Mouse (Mus musculus) MEL (cell line): ENCODE measurements around the gene Cenpa.

Source experiments
- CTCF ChIP-seq, 3 experiments: IDR thresholded peaks in 2 of 3; conservative IDR thresholded peaks in 1 of 3; 2 replicates each; pipeline ENCODE4 v1.5.1; 2011 to 2012; ENCODE audit warnings: low read length in 3 of 3, low read depth in 2 of 3, mild to moderate bottlenecking in 2 of 3, improper control_type of control experiment in 1 of 3, inconsistent platforms in 1 of 3, mixed read lengths in 1 of 3, moderate library complexity in 1 of 3; ENCODE audit not compliant: control insufficient read depth in 1 of 3, insufficient read depth in 1 of 3, poor library complexity in 1 of 3, severe bottlenecking in 1 of 3
- ETS1 ChIP-seq: IDR thresholded peaks from 2 replicates; pipeline ENCODE4 v1.6.1; 2012; ENCODE audit warnings: low read depth, mild to moderate bottlenecking, inconsistent platforms, low read length, improper control_type of control experiment, moderate library complexity
- MAFK ChIP-seq: IDR thresholded peaks from 2 replicates; pipeline ENCODE4 v1.6.1; 2011; ENCODE audit warnings: low read depth, mild to moderate bottlenecking, low read length, improper control_type of control experiment, borderline replicate concordance
- TAL1 ChIP-seq: IDR thresholded peaks from 2 replicates; pipeline ENCODE4 v1.6.1; 2012; ENCODE audit warnings: mild to moderate bottlenecking, inconsistent platforms, low read length, moderate library complexity, mixed read lengths
- USF1 ChIP-seq: IDR thresholded peaks from 2 replicates; pipeline ENCODE4 v1.6.1; 2014; ENCODE audit warnings: low read depth, mild to moderate bottlenecking, inconsistent platforms, low read length, improper control_type of control experiment, moderate library complexity

- TF ChIP-seq TAL1 = no peak
- TF ChIP-seq ETS1 = no peak
- no peak for TF ChIP-seq CTCF (IDR thresholded peaks at IDR 0.05 in 2 of 3, conservative IDR thresholded peaks at IDR 0.05 in 1 of 3; ENCODE audit: control insufficient read depth in 1 of 3, insufficient read depth in 1 of 3, low read depth in 2 of 3, low read length in 3 of 3, poor library complexity in 1 of 3, severe bottlenecking in 1 of 3)
- no peak for TF ChIP-seq MAFK
- no peak for TF ChIP-seq USF1
Measured at GRCm38 (mm10) chr5:30622177-30622840, 44.3 kb upstream of the Cenpa start.
